Mouse (Mus musculus) c-Kit-negative CD71-positive TER-119-positive erythroid progenitor cells, embryonic 14.5 days (primary cell): Measurements from ENCODE around the gene Ffar4.
A peak's percentile ranks its signal among the peaks of the same experiment; 100 is the strongest.

Experiments used
- DNase-seq: peaks from one replicate; pipeline ENCODE4 v3.0.0-alpha.2; 2013; ENCODE audit warnings: low read depth, low spot score

The Ffar4 gene

DNA sequence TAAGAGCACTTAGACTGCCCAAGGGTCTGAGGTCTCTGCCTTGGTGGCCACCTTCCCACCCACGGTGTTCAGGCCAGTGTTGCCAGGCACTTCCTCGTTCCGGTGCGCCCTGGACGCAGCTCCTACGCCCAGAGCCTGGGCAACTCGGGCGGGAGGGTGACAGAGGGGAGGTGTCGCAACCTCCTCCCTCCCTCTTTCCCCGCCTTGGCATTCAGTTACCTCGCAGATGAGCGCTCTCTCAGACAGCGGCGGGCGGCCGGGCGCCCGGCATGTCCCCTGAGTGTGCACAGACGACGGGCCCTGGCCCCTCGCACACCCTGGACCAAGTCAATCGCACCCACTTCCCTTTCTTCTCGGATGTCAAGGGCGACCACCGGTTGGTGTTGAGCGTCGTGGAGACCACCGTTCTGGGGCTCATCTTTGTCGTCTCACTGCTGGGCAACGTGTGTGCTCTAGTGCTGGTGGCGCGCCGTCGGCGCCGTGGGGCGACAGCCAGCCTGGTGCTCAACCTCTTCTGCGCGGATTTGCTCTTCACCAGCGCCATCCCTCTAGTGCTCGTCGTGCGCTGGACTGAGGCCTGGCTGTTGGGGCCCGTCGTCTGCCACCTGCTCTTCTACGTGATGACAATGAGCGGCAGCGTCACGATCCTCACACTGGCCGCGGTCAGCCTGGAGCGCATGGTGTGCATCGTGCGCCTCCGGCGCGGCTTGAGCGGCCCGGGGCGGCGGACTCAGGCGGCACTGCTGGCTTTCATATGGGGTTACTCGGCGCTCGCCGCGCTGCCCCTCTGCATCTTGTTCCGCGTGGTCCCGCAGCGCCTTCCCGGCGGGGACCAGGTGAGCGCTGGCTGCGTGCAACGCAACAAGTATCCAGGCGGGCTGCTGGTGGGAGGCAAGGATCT, at the start of gene Ffar4:
TSS of gene Ffar4 (plus strand) at position 214 of the 901 bp plus-strand sequence.
- DNase-seq: no peak

DNA sequence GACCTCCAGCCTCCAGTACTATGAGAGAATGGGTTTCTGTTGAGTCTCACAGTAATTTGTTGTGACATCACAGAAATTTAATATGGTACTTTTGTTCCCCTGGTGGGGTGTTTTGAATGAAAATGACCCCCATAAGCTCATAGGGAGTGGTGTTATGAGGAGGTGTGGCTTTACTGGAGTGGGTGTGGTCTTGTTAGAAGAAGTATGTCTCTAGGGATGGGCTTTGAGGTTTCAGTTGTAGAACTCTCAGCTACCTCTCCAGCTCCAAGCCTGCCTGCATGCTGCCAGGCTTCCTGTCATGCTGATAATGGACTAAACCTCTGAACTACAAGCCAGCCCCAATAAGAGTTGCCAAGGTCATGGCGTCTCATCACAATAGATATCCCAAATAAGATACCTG, 47.2 kb upstream of the Ffar4 start:
- DNase-seq: no peak

DNA sequence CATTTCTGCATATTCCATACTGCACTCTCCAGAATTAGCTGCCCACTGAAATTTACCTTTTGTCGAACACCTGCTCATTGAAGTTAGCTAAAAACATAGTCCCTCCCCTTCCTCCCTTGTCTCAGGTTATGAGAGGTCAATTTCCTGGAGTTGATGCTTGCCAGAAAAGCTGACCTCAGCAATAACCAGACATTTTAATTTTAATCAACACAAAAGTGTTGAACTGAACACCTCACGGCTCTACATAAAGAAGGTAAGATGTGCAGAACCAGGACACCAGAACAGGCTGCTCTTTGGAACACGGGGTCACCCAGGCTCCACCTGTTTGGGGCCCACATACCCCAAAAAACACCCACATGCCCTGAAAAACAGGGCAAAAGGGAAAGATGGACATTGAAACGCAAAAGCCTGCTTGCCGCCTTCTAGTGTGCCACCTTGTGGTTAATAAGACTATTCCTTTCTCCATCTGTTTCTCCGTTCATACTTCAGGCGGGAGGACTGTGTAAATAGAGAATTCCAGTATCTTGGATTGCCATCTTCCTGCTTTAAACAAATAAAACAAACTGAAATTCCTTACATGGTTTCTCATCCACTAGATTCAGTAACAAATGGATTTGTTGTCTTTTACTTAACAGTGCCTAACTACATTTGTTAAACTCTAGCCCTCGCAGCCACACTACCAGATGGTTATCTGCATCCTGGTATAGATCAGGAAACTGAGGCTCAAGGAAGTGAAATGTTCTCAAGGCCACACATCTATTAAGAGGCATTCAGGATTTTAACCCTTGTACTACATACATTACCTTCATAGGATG, 43.4 kb upstream of the Ffar4 start:
- DNase-seq: no peak

DNA sequence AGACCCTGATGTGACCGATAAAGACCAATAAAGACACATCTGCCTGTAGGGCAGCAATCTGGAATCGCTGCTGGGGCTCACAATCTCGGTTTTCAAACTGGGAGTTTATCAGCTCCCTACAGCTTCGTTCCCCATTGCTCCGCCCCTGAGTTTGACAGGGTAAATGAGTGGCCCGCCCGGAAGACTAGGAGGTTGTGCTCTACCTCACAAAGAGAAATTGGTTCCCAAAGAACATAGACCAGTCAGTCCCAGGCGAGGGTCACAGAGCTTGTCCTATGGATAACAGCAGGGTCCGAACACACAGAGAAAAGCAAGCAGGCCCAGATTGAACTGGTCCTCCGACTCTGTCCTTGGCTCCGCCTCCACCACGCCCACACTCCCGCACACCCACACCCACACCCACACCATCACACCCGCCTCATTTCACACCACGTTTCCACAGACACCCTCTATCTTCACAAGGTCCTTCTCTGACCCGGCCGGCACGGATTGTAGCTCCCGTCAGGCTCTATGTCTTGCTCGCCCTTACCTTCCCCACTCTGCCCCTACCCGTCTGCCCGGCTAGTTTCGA, 42.6 kb upstream of the Ffar4 start:
- DNase-seq: no peak

DNA sequence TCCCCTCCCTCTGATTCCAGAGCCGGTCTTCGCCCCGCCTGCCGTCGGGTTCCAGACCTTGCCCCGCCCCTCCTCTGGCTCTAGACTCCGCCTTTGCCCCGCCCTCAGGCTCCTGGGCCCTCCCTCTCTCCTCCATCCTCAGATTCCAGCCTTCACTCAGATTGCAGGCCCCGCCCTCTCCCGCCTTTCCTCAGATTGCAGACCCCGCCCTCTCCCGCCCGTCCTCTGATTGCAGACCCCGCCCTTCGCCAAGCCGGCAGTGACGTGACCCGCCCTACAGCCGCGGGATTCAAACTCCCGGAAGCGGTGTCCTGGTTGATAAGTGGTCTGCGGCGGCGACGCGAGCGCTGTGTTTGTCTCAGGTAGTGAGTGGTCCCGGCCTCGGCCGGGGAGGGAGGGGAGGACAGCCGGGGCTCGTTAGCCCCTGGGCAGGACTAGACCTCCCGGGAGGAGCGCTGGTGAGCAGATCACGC, 42.1 kb upstream of the Ffar4 start, which contains the start of gene Cep55:
TSS of gene Cep55 (plus strand) at position 292 of the 473 bp plus-strand sequence.
- DNase-seq: peak; percentile 16

DNA sequence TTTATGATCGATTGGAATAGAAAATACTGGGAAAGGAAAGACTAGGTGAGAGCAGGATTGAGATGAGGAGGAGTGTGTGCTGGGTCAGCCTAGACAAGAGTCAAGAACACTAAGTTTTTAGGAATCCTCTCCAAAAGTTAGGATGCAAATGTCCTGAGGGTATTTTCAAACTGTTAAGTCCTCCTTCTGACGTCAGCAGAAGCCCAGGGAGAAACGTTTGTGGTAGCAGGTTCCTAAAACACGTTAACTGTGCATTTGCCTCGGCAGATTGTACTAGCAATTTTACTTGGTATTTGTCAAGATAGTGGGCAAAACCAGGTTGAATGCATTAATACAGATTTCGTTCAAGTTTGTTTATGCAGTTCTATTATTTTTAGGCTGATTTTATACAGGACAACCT, 41.1 kb upstream of the Ffar4 start:
- DNase-seq: no peak

DNA sequence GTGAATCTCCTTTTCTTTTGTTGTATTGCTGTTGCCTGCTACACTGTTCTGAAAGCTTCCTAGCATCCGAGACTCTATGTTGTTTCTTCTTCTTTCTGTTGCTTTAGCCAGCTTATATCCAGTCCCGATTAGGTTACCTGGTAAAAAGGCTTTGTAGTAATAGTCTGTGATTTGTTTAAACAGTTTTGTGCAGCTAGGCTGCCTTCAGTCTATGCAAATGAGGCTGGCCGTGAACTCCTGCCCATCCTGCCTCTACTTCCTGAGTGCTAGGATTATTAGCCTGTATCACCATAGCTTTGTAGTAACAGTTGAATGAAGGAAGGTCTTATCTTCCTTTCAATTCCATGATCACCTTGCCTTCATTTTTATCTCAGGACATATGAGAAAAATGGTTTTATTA, 40.6 kb upstream of the Ffar4 start:
- no peak for DNase-seq

DNA sequence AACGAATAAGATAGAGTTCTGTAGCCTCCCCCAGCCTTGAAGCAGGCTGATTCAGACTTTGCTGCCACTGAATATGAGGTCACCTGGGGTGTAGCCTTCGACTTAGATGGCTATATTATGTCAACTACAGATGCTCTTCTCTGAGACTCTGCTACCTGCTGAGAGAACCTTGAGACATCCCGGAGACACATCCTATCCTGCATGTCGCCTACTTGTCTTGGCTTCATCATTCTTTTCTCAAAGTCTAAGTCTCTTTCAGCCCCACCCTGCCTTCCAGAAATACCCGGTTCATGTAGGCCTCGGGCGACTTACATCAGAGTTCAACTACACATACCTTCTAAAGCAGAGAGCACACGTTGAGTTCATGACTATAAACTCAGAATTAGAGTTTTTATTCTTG, 39.9 kb upstream of the Ffar4 start:
- no peak for DNase-seq

DNA sequence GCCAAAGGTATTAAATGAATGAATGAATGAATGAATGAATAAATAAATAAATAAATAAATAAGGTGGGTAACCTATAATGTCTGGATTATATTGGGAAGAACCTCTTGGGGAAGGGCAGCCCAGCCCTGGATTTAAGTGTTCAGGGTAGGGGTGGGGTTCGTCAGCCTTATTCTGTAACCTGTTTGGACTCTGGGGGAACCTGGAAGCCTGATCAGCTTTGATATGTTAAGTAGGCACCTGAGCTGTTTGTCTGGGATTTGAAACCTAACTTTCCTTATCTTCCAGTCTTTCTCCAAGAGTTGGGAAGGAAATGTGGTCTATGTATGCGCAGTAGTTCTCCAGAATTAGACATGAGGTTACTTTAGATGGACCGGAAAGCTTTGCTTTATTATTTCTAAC, 33.7 kb upstream of the Ffar4 start:
- DNase-seq: no peak

DNA sequence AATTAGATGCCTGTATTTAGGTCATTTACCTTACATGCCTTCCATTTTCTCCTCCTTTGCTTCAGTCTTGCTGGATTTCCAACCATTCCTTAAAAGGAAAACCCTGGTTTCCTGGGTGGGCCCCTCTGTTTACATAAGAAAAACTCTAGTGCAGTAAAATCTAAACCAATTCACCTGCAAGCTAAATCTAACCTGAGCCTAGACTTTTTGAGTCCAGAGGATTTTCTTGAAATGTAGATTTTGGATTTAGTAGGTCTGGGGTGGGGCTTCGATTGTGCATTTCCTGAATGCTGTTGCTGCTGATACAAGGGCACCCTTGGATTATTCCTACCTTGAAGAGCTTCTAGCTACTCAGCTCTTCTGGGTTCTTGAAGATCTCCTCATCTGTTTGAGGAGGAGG, 32.8 kb upstream of the Ffar4 start:
- DNase-seq: no peak

DNA sequence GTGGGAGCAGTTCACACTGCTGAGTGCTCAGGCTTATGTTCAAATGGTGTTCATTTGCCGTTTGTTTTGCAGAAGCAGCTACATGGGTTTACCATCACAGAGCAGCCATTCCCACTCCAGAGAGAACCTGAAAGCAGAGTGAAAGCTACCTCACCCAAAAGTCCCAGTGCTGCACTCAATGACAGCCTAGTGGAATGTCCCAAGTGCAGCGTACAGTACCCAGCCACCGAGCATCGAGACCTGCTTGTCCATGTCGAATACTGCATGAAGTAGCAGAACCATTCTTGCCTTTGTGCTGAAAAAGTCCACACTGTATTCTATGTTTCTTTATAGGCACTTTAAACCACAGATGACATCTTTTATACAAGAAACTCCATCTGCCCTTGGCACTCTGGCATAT, 23.6 kb upstream of the Ffar4 start:
- DNase-seq: no peak

DNA sequence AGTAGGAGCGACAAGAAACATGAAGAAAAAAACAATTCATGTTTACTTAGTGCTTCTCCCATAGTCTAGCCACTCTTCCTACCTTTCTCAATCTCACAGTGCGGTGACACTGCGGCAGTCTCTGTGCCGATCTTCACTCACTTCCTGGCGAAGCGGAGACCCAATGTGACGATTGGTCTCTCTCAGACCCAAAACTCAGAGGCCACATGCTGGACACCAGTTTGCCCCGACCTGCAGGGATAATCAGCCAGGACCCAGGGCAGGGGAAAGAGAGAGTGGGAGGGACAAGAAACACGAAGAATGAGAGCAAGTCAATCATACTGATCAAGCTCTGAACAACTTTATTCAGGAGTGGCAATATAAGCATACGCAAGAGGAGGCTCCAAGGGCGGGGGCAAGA, 21.8 kb upstream of the Ffar4 start:
- no peak for DNase-seq

DNA sequence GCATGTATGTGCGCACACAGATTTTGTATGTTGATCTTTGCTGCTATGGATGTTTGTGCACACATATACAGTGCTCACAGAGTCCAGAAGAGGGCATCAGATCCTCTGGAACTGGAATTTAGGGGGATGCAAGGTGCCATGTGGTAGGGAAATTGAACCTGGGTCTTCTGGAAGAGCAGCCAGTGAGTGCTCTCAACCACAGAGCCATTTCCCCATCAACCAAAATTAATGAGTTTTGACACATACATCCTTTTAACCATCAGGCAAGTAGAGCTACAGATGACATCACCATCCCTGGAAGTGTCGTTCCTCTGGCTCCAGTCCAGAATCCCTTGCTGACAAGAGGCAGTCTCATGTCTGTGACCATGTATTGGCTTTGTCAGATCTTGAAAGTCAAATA, 20.6 kb upstream of the Ffar4 start:
- no peak for DNase-seq

DNA sequence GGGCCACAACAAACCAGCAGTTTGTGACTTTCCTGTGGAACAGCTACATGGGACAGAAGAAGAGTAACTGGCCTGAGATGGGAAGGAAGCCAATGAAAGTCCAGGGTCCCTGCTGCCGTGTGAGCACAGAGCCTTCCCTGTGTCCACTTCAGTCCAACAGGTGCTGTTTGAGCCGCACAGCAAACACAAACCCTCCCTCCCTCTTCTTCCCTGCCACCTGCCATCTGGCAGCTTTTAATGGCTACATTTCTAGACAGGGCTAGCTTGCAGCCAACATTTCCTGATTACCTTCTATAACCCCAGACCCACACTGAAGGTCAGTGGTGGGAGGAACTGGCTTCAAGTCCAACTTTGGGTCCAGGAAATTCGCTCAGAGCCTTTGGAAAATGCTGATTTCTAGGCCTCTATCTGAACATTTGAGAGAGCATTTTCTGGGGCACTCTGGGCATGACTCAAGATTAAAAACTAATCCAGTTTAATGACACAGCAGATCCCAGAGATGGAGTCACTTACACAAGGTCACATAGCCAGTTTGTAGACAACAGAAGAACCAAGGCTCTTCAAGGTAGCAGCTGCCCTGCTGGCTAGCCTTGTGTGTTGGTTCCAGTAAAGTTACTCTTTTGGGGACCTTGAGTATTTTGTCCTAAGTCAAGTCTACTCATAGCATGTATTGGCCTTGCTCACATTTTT, 18.9 kb upstream of the Ffar4 start:
- no peak for DNase-seq

DNA sequence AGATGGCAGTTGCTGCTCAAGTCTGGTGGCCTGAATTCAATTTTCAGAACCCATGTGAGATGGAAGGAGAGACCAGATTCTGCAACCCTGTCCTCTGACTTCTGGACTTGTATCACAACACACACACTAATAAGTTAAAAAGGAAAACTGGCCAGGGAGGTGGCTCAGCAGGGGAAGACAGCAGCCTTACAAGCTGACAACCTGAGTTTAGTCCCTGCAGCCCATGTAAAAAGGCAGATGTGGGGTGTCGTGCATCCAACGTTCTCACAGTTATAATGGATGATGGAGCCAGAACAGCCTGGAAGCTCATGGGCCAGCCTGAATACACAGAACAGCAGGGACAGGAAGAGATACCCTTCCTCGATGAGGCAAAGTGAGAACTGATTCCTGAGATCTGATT, 15.5 kb upstream of the Ffar4 start:
- no peak for DNase-seq

DNA sequence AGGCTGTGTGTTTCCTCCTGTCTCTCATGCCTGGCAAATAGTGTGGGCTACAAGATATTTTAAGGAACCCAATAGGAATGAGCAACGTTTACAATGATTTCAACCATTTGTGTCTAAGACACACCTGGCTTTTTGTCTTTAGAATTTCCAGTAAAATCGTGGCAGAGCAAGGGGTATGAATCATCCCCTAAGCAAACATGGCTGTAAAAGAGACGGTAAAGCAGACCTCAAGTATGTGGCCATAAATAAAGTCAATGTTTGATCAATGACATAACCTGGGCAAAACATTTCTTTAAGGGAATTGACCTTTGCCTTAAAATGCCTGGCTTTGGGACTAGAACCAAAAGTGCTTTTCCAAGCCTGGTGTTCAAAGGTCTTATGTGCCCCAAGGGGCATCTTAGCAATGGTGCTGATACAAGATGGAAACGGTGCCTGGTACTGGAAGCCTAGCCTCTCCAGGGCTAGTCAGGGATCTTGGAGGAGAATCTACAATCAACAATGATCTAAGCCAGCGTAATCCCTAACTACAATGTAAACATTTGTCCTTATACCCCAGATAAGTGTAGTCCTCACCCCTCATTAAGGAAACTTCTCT, 13.8 kb upstream of the Ffar4 start:
- DNase-seq: no peak

DNA sequence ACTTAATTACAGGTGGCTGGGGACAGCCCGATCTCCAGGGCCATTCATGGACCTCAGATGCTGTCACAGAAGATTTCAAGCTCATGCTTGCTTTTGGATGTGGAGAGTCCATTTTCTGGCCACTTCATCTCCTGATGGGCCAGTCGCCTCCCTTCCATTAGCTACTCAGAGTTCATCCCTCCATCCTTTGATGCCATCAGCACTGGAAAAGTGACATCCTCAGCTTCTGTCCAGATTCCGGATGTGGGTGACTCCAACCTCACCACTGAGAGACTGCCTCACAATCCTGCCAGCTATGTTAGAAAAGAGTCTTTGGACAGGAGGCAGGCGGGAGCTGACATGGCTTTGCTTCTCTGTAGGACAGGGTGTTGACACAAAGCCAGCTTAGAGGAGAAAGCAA, 11.0 kb upstream of the Ffar4 start:
- no peak for DNase-seq

DNA sequence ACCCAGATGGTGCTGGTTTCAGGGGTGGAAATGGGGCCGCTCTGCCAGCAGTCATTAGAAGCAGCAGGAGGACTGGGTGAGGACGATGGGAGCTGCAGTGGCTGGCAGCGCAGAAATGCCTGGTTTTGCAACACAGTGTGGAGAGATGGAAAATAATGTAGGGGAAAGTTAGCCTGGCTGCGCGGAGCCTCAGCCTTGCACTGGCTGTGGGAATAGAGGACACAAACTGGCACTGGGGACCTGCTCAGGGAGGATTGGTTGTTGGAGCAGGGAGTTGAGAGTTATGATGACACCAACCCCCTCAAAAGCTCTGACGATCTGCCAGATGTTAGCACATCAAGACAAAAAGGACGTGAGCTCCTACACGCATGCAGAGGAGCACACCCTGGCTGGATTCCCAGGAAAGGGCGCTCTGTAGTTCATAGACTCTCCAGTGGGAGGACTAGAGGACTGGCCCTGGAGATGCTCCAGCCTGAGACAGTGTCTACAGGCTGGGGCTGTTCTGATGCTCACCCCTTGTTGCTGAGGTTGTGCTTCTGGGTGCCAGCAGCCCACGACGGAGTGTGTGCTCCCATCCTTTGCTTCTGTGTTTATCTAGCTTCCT, 9.8 kb upstream of the Ffar4 start:
- DNase-seq: no peak

DNA sequence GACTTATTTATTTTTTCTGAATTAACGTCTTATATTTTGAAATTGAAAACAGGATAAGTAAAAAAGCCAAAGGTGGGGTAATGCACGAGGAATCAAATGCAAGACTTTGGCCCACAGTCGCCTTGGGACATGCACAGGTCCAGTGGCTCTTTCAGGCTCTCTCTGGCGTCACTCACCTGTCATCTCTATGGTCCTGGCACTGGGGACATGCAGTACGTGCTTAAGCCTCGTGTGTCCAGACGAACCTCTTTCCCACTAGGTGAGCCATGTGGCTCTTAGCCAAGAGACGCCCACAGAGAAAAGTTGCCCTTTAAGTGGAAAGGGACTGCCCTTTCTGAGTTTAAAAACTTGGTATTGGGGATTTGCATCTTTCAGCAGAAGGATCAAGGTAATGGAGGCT, 7.5 kb upstream of the Ffar4 start:
- DNase-seq: no peak

DNA sequence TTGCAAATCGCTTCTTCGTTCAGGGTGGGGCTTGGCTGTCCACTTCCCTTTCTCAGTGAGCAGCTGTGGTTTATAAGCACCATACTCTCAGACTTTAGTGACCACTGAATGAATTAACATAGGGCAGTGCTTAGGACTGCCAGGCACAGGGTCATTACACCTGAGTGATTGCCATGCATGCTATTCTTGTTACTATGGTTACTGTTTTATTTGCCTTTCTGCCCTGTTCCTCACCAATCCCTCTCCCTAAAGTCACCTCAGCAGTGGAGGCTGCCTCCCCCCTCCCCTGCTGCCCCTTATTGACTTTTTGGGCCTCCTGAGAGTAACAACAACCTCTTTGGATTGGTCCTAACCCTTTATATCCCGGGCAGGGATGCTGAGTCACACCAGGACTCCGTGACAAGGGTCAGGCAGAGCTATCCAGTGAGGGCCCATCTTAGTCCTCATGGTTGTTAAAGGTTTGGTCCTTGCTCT, 5.3 kb upstream of the Ffar4 start:
- no peak for DNase-seq

DNA sequence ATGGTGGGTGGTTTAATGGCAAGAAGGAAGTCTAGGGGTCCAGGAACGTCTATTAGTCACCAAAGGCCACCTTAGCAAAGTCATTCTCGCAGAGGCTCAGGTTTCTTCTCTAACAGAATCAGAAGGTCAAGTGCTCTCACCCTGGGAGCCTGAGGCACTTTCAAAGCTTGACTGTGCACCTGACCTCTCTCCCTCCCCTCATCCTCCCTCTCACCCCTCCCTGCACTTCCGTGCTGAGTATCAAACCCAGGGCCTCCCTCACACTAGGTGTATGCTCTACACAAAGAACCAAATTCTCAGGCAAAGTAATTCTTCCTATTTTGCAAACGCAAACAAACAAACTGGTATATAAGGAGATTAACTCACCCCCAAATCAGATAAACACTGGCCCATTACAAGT, 640 bp upstream of the Ffar4 start:
- no peak for DNase-seq
